Mouse (Mus musculus): ENCODE results near the gene Asb6.

Asb6 gene

GRCm38 (mm10) chr2:30830283-30830795, at the start of gene Asb6:
Gene Asb6 (minus strand): TSS chr2:30830333.
- DNase-seq (ENCODE audit: low spot score): no peak

- no peak for DNase-seq (ENCODE audit: low spot score)
These were observed 49.3 kb upstream of the Asb6 start for GRCm38 (mm10) chr2:30879481-30879880.

GRCm38 (mm10) chr2:30875621-30876432, 45.7 kb upstream of the Asb6 start:
- no peak for DNase-seq (ENCODE audit: low spot score)

- DNase-seq (ENCODE audit: low spot score): no peak
These were observed 45.0 kb upstream of the Asb6 start for GRCm38 (mm10) chr2:30875096-30875495.

- DNase-seq (ENCODE audit: low spot score): no peak
These were observed 44.3 kb upstream of the Asb6 start for GRCm38 (mm10) chr2:30874445-30874844.

- no peak for DNase-seq (ENCODE audit: low spot score)
These were observed 42.5 kb upstream of the Asb6 start for GRCm38 (mm10) chr2:30872669-30873068.

GRCm38 (mm10) chr2:30870863-30871262, 40.7 kb upstream of the Asb6 start:
- DNase-seq (ENCODE audit: low spot score): no peak

- no peak for DNase-seq (ENCODE audit: low spot score)
These were observed 35.3 kb upstream of the Asb6 start for GRCm38 (mm10) chr2:30865426-30865825.

GRCm38 (mm10) chr2:30864968-30865381, 34.8 kb upstream of the Asb6 start:
- DNase-seq (ENCODE audit: low spot score): no peak

GRCm38 (mm10) chr2:30863574-30863973, 33.4 kb upstream of the Asb6 start:
- no peak for DNase-seq (ENCODE audit: low spot score)

- DNase-seq (ENCODE audit: low spot score): no peak
These were observed 31.9 kb upstream of the Asb6 start for GRCm38 (mm10) chr2:30862081-30862480.

- DNase-seq (ENCODE audit: low spot score): no peak
These were observed 29.6 kb upstream of the Asb6 start for GRCm38 (mm10) chr2:30859782-30860181.

GRCm38 (mm10) chr2:30857076-30857475, 26.9 kb upstream of the Asb6 start:
- no peak for DNase-seq (ENCODE audit: low spot score)

GRCm38 (mm10) chr2:30852771-30853313, 22.7 kb upstream of the Asb6 start:
- no peak for DNase-seq (ENCODE audit: low spot score)

- no peak for DNase-seq (ENCODE audit: low spot score)
These were observed 20.4 kb upstream of the Asb6 start for GRCm38 (mm10) chr2:30850581-30850980.

GRCm38 (mm10) chr2:30848184-30848583, 18.1 kb upstream of the Asb6 start:
- no peak for DNase-seq (ENCODE audit: low spot score)

- DNase-seq (ENCODE audit: low spot score): no peak
These were observed 16.6 kb upstream of the Asb6 start for GRCm38 (mm10) chr2:30846723-30847122.

- DNase-seq (ENCODE audit: low spot score): no peak
These were observed 16.1 kb upstream of the Asb6 start for GRCm38 (mm10) chr2:30846236-30846635.

GRCm38 (mm10) chr2:30845152-30846070, 15.3 kb upstream of the Asb6 start:
- no peak for DNase-seq (ENCODE audit: low spot score)

GRCm38 (mm10) chr2:30842615-30843014, 12.5 kb upstream of the Asb6 start:
- no peak for DNase-seq (ENCODE audit: low spot score)

GRCm38 (mm10) chr2:30836238-30836990, 6.3 kb upstream of the Asb6 start:
- DNase-seq (ENCODE audit: low spot score): no peak

All from left cerebral cortex, adult 11 months (tissue).